Mouse (Mus musculus) bone marrow macrophage, adult 2 months (primary cell): ENCODE results near the gene Zfp652.

Experiments used
- CTCF ChIP-seq: IDR thresholded peaks from 2 replicates; pipeline ENCODE4 v1.5.1; 2012; ENCODE audit warnings: low read depth, mild to moderate bottlenecking, low read length, moderate library complexity
- POLR2A ChIP-seq: IDR thresholded peaks from 2 replicates; pipeline ENCODE4 v1.6.1; 2012; ENCODE audit warnings: mild to moderate bottlenecking, low read depth, low read length, borderline replicate concordance

- no peak for TF ChIP-seq POLR2A
- no peak for TF ChIP-seq CTCF
These were observed 8.2 kb upstream of the Zfp652 start for GRCm38 (mm10) chr11:95704032-95704969.
